Mouse (Mus musculus): Measurements from ENCODE around the gene Pzp.

DNA sequence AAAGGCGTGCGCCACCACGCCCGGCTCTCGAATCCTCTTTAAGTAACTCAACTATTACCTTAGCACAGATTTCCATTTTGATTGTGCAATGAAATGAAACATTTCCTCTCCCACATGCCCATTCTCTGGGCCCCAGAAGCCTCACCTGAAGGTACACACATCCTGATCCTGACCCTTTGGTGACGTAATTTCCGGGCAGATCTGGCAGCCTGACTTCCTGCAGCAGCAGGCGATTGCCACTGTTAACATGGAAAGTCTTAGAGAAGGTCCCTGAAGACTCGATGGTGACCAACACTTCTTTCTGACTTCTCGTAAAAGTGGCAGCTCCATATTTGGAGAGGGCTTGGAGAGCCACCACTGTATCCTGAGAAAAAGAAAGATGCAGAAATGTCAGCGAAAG is 38.8 kb downstream of the Pzp start:
- TF ChIP-seq CTCF (IDR thresholded peaks at IDR 0.05; ENCODE audit: low read depth): no peak
- no peak for TF ChIP-seq EP300 (optimal IDR thresholded peaks at IDR 0.05)

Data from stomach, postnatal 0 days (tissue).